Mouse (Mus musculus) G1E (cell line): Measurements from ENCODE around the gene Hoxd11. TPM values are rescaled to one million over a fixed set of nuclear protein-coding genes. Genes with fewer than 3 reads are reported as not detected.

Source experiments
- ATAC-seq: 2 replicates; pipeline ENCODE4 v1.8.0; 2016; ENCODE audit warnings: mild to moderate bottlenecking; ENCODE audit not compliant: insufficient number of reproducible peaks, poor library complexity, low FRiP score, severe bottlenecking; ENCODE audit errors: extremely low read depth
- DNase-seq: peaks from one replicate; pipeline ENCODE4 v3.0.0; 2012; ENCODE audit warnings: low spot score
- H3K27me3 ChIP-seq: 2 replicates; pipeline ENCODE4 v1.6.1; 2012; ENCODE audit warnings: mild to moderate bottlenecking, low read length, inconsistent platforms; ENCODE audit not compliant: insufficient read depth
- H3K36me3 ChIP-seq: replicated peaks from 2 replicates; pipeline ENCODE3; 2012; ENCODE audit warnings: mild to moderate bottlenecking, inconsistent platforms
- H3K4me1 ChIP-seq: 2 replicates; pipeline ENCODE4 v1.6.1; 2012; ENCODE audit warnings: low read depth, low read length, inconsistent platforms, mixed read lengths; ENCODE audit not compliant: insufficient read depth
- H3K4me3 ChIP-seq: 2 replicates; pipeline ENCODE4 v1.5.1; 2012; ENCODE audit warnings: low read depth, mild to moderate bottlenecking, inconsistent platforms, low read length, moderate library complexity, mixed read lengths
- H3K9me3 ChIP-seq: replicated peaks from 2 replicates; pipeline ENCODE4 v1.6.1; 2012; ENCODE audit warnings: inconsistent platforms
- CTCF ChIP-seq: IDR thresholded peaks from 2 replicates; pipeline ENCODE4 v1.5.1; 2012; ENCODE audit warnings: low read depth, low read length, inconsistent platforms, mixed read lengths
- GATA1 ChIP-seq: IDR thresholded peaks from 2 replicates; pipeline ENCODE4 v1.6.1; 2012; ENCODE audit warnings: borderline replicate concordance, low read length, inconsistent platforms, mixed read lengths
- GATA2 ChIP-seq: IDR thresholded peaks from 2 replicates; pipeline ENCODE4 v1.6.1; 2012; ENCODE audit warnings: low read depth, low read length, inconsistent platforms, borderline replicate concordance
- POLR2AphosphoS5 ChIP-seq: IDR thresholded peaks from 2 replicates; pipeline ENCODE4 v1.6.1; 2012; ENCODE audit warnings: low read depth, low read length, inconsistent platforms; ENCODE audit not compliant: insufficient replicate concordance
- TAL1 ChIP-seq: conservative IDR thresholded peaks from 2 replicates; pipeline ENCODE4 v1.6.1; 2012; ENCODE audit warnings: low read depth, low read length, inconsistent platforms, mixed read lengths
- polyA plus RNA-seq: library from polyadenylated mRNA; stranded (reverse); fragments of >175 nt; gene quantifications from 2 replicates; pipeline ENCODE4 v1.2.3, GENCODE M21; 2012
- total RNA-seq, 2 experiments: library from RNA; stranded (forward) in 1 of 2; stranded (reverse) in 1 of 2; fragments of 200-1000 nt in 1 of 2; fragments of >200 nt in 1 of 2; fragmentation: Nextera tagmentation in 1 of 2; gene quantifications; 2 replicates each; pipeline ENCODE4 v1.2.3; 2014 to 2017

Hoxd11 gene
- total and polyA plus RNA-seq, 3 experiments, result 0.05 TPM; not detected in 2

DNA sequence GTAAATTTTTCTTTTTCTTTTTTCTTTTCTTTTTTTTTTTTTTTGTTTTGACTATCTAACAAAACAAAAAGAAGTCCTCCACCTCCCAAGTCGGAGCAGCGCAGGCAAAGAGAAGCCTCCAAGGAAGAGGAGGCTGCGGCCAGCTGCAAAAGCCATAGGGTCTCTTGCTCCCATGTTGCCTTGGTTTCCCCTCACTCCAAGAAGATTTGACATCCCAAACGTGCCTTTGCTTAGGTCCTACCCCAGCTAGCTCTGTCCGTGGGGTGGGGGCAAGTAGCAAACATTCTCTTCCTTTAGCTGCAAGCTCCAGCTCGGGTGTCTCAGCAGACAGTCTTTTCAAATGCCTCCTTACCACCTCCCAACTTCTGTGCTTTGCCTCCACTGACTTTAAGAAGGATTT, 54.4 kb downstream of the Hoxd11 start:
- Histone ChIP-seq H3K4me3 (no peak overlapping the region), H3K4me1 (peaks cover 9% of the 10 kb centered on the region), H3K27me3 (peaks cover 67% of the 10 kb centered on the region), H3K36me3 (no peaks in the 10 kb centered on the region), H3K9me3 (no peaks in the 10 kb centered on the region)
- TF ChIP-seq GATA2 (no peak), GATA1 (no peak), POLR2AphosphoS5 (no peak), TAL1 (no peak), CTCF (no peak)
- ATAC-seq (no peak), DNase-seq (no peak)

DNA sequence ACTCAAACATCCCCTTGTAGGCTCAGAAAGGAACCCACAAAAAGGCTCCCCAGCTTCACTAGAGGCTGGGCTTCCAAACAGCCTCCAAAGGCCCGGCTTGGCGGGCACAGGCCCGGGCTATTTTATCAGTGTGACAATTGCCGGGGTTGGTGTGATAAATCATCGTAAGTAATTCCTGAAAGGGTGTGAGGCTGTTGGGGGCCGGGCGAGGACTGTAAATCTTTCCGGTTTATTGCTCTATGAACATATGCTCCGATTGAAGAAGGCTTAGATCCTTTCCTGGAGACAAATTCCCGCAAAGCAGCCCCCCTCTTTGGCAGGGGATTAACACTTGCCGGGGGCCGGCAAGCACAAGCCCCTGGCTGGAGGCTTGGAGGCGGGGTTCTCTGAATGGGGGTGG, 55.1 kb downstream of the Hoxd11 start:
- ATAC-seq (no peak), DNase-seq (no peak)
- no peaks in the 10 kb centered on the region for H3K36me3 ChIP-seq
- H3K4me1 ChIP-seq, result peaks cover 9% of the 10 kb centered on the region
- H3K9me3 ChIP-seq, result no peaks in the 10 kb centered on the region
- TF ChIP-seq GATA2 (no peak), GATA1 (no peak), TAL1 (no peak), CTCF (no peak), POLR2AphosphoS5 (no peak)
- H3K27me3 ChIP-seq, result peaks cover 74% of the 10 kb centered on the region
- no peak overlapping the region for H3K4me3 ChIP-seq

DNA sequence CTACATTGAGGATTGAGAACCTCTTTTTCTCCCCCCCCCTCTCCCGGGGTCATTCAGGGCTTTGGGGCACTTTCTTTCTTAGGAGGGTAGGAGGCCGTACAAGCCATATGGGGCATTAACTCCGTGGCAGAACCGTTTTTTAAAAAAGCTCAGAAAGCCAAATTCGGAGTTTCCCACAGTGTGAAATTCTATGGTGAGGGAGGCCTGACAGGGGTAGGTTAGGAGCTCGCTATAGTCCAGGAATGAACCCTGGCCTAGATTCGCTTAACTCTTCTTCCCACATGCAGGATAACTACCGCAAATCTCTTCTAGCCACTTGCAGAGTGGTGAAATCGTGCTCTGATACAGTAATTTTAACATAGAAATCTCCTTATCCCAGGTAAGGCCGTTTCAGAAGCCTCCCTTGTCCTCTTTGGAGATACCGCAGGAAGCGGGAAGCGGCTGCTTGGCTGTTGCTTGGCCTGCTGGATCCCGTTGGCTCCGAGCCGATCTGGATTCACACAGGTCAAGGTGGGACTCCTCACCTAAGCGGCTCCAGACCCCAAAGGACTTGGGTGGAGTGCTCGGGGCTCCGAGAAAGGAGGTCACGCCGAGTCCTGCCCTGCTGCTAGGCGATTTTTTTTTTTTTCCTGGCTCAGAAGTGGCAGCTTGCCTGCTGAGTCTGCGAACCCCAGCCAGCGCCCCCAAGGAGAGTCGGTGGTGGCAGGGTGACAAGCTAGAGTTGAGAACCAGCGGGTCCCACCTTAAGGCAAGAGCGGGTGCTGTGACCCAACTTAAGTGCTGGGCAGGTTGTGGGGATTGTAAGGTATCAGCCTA, 55.8 kb downstream of the Hoxd11 start:
- Histone ChIP-seq H3K9me3 (no peaks in the 10 kb centered on the region), H3K4me3 (no peak overlapping the region), H3K27me3 (peaks cover 81% of the 10 kb centered on the region), H3K36me3 (no peaks in the 10 kb centered on the region), H3K4me1 (peaks cover 9% of the 10 kb centered on the region)
- ATAC-seq (no peak), DNase-seq (no peak)
- no peak for TF ChIP-seq POLR2AphosphoS5
- TF ChIP-seq GATA2, result no peak
- no peak for TF ChIP-seq GATA1
- TF ChIP-seq TAL1, result no peak
- TF ChIP-seq CTCF, result no peak

DNA sequence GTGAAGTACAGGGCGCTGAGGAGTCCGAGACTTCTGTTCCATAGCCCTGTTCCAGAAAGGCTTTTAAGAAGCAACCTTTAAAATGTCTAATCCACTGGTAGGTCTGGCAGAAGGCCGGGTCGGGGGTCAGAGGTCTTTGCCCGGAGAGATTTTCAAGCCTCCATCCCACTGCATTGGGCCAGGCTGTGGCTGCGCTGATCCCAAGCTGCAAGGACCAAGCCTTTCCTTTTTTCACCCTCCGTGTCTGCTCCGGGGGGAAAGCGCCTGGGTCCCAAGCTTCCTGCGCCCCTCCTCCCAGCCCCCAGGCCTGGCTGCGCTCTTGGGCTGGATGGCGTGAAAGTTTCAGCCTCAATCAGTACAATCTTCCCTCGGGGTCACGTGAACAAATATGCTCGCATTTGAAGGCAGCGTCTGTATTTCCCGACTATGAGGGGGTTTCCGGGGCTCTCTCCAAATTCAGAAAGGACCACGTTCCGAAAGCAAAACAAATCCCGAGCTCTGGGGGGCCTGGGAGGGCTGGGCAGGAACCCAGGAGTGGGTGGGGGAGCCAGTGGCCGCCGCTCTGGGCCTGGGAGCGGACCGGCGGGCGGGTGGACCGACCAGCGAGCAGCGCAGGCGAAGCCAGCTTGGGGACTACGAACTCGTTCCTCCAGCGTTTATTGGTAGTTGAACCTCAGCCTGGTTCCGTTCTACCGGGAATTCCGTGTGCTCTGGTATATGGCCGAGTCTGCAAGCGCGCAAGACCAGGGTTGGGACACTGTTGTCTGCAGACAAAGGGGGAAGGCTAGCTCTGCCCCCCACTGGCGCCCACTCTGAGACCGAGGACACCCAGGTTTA, 56.7 kb downstream of the Hoxd11 start:
- Histone ChIP-seq H3K36me3 (no peaks in the 10 kb centered on the region), H3K4me1 (peaks cover 9% of the 10 kb centered on the region), H3K9me3 (no peaks in the 10 kb centered on the region), H3K4me3 (no peak overlapping the region), H3K27me3 (peaks cover 84% of the 10 kb centered on the region)
- DNase-seq (no peak), ATAC-seq (no peak)
- TF ChIP-seq CTCF (no peak), GATA1 (no peak), POLR2AphosphoS5 (no peak), GATA2 (no peak), TAL1 (no peak)

Other genes starting within 250 kb of the Hoxd11 start
- gene Lnpk, start 100.1 kb upstream of the Hoxd11 start, total RNA-seq (2014; fragmentation: Nextera tagmentation), result 49.3 and 96.8 TPM in 2 replicates
- gene Lnpk, start 100.1 kb upstream of the Hoxd11 start, total RNA-seq (2017), result 44.5 and 49.1 TPM in 2 replicates
- 8.5 and 15.2 TPM in 2 replicates for gene Lnpk, start 100.1 kb upstream of the Hoxd11 start, polyA plus RNA-seq
- not detected in 2 replicates for gene Evx2, start 20.0 kb upstream of the Hoxd11 start, total RNA-seq (2014; fragmentation: Nextera tagmentation)
- gene Evx2, start 20.0 kb upstream of the Hoxd11 start, total RNA-seq (2017), result 0.05 TPM in 1 of 2 replicates, not detected in the other
- gene Evx2, start 20.0 kb upstream of the Hoxd11 start, polyA plus RNA-seq, result not detected in 2 replicates
- not detected in 2 replicates for gene Hoxd13, start 11.2 kb upstream of the Hoxd11 start, total RNA-seq (2014; fragmentation: Nextera tagmentation)
- gene Hoxd13, start 11.2 kb upstream of the Hoxd11 start, total RNA-seq (2017), result 0.05 and 0.17 TPM in 2 replicates
- gene Hoxd13, start 11.2 kb upstream of the Hoxd11 start, polyA plus RNA-seq, result not detected in 2 replicates
- gene Hoxd12, start 4.5 kb upstream of the Hoxd11 start, total RNA-seq (2014; fragmentation: Nextera tagmentation), result not detected in 2 replicates
- gene Hoxd12, start 4.5 kb upstream of the Hoxd11 start, total RNA-seq (2017), result not detected in 2 replicates
- gene Hoxd12, start 4.5 kb upstream of the Hoxd11 start, polyA plus RNA-seq, result not detected in 2 replicates
- not detected in 2 replicates for gene Hoxd10, start 12.4 kb downstream of the Hoxd11 start, total RNA-seq (2014; fragmentation: Nextera tagmentation)
- gene Hoxd10, start 12.4 kb downstream of the Hoxd11 start, total RNA-seq (2017), result 0.12 and 0.22 TPM in 2 replicates
- gene Hoxd10, start 12.4 kb downstream of the Hoxd11 start, polyA plus RNA-seq, result not detected in 2 replicates
- gene Hoxd9, start 18.2 kb downstream of the Hoxd11 start, total RNA-seq (2014; fragmentation: Nextera tagmentation), result not detected in 2 replicates
- not detected in 2 replicates for gene Hoxd9, start 18.2 kb downstream of the Hoxd11 start, total RNA-seq (2017)
- gene Hoxd9, start 18.2 kb downstream of the Hoxd11 start, polyA plus RNA-seq, result not detected in 2 replicates
- not detected in 2 replicates for gene Hoxd8, start 25.1 kb downstream of the Hoxd11 start, total RNA-seq (2014; fragmentation: Nextera tagmentation)
- gene Hoxd8, start 25.1 kb downstream of the Hoxd11 start, total RNA-seq (2017), result not detected in 2 replicates
- gene Hoxd8, start 25.1 kb downstream of the Hoxd11 start, polyA plus RNA-seq, result not detected in 2 replicates
- gene Hoxd3, start 32.4 kb downstream of the Hoxd11 start, total RNA-seq (2014; fragmentation: Nextera tagmentation), result 0.29 and 0.75 TPM in 2 replicates
- 0.22 TPM in 1 of 2 replicates, not detected in the other for gene Hoxd3, start 32.4 kb downstream of the Hoxd11 start, total RNA-seq (2017)
- gene Hoxd3, start 32.4 kb downstream of the Hoxd11 start, polyA plus RNA-seq, result 0.17 TPM in 1 of 2 replicates, not detected in the other
- gene Hoxd4, start 32.4 kb downstream of the Hoxd11 start, total RNA-seq (2014; fragmentation: Nextera tagmentation), result 4.7 and 8.7 TPM in 2 replicates
- gene Hoxd4, start 32.4 kb downstream of the Hoxd11 start, total RNA-seq (2017), result 2.6 and 4.4 TPM in 2 replicates
- 10.8 and 14.3 TPM in 2 replicates for gene Hoxd4, start 32.4 kb downstream of the Hoxd11 start, polyA plus RNA-seq
- 1.2 TPM in 1 of 2 replicates, not detected in the other for gene Gm28230, start 47.2 kb downstream of the Hoxd11 start, total RNA-seq (2014; fragmentation: Nextera tagmentation)
- 0.23 and 0.33 TPM in 2 replicates for gene Gm28230, start 47.2 kb downstream of the Hoxd11 start, total RNA-seq (2017)
- 0.52 and 0.55 TPM in 2 replicates for gene Gm28230, start 47.2 kb downstream of the Hoxd11 start, polyA plus RNA-seq
- gene Hoxd1, start 83.4 kb downstream of the Hoxd11 start, total RNA-seq (2014; fragmentation: Nextera tagmentation), result not detected in 2 replicates
- 0.05 and 0.06 TPM in 2 replicates for gene Hoxd1, start 83.4 kb downstream of the Hoxd11 start, total RNA-seq (2017)
- gene Hoxd1, start 83.4 kb downstream of the Hoxd11 start, polyA plus RNA-seq, result not detected in 2 replicates
- gene Mtx2, start 146.2 kb downstream of the Hoxd11 start, total RNA-seq (2014; fragmentation: Nextera tagmentation), result 96.4 and 101 TPM in 2 replicates
- gene Mtx2, start 146.2 kb downstream of the Hoxd11 start, total RNA-seq (2017), result 93.3 and 129 TPM in 2 replicates
- gene Mtx2, start 146.2 kb downstream of the Hoxd11 start, polyA plus RNA-seq, result 69.9 and 95.4 TPM in 2 replicates